Mouse (Mus musculus) intestine, postnatal 0 days (tissue): Measurements from ENCODE around the gene Cpne9. TPM values are rescaled to one million over a fixed set of nuclear protein-coding genes. Genes with fewer than 3 reads are reported as not detected.

ENCODE experiments used
- ATAC-seq: fragments of 200-750 bp; cut with Nextera tagmentation; 2 replicates; pipeline ENCODE4 v1.8.0; 2017; ENCODE audit warnings: mild to moderate bottlenecking, moderate TSS enrichment, moderate library complexity
- H3K27ac ChIP-seq: fragments of 300-500 bp; sonication (generic); 2 replicates; pipeline ENCODE4 v1.5.1; 2014; ENCODE audit warnings: mild to moderate bottlenecking, low read depth, low read length, moderate library complexity
- H3K27me3 ChIP-seq: fragments of 300-500 bp; sonication (generic); replicated peaks from 2 replicates; pipeline ENCODE4 v1.6.1; 2014; ENCODE audit warnings: low read length, mixed read lengths; ENCODE audit not compliant: control insufficient read depth, insufficient read depth
- H3K36me3 ChIP-seq: fragments of 300-500 bp; sonication (generic); 2 replicates; pipeline ENCODE4 v1.6.1; 2014; ENCODE audit warnings: mild to moderate bottlenecking, moderate library complexity; ENCODE audit not compliant: control insufficient read depth, insufficient read depth
- H3K4me1 ChIP-seq: fragments of 300-500 bp; sonication (generic); replicated peaks from 2 replicates; pipeline ENCODE4 v1.6.1; 2014; ENCODE audit warnings: antibody characterized with exemption, low read length, mixed read lengths; ENCODE audit not compliant: control insufficient read depth, insufficient read depth
- H3K4me2 ChIP-seq: fragments of 300-500 bp; sonication (generic); replicated peaks from 2 replicates; pipeline ENCODE4 v1.6.1; 2014; ENCODE audit warnings: low read depth, mild to moderate bottlenecking, moderate library complexity
- H3K4me3 ChIP-seq: fragments of 300-500 bp; sonication (generic); 2 replicates; pipeline ENCODE4 v1.5.1; 2014; ENCODE audit warnings: low read depth, low read length
- H3K9ac ChIP-seq: fragments of 300-500 bp; sonication (generic); 2 replicates; pipeline ENCODE4 v1.6.1; 2014; ENCODE audit warnings: mild to moderate bottlenecking, low read depth, low read length
- H3K9me3 ChIP-seq: fragments of 300-500 bp; sonication (generic); 2 replicates; pipeline ENCODE4 v1.6.1; 2016; ENCODE audit warnings: mixed run types; ENCODE audit not compliant: control insufficient read depth
- CTCF ChIP-seq: sonication (generic); IDR thresholded peaks from 2 replicates; pipeline ENCODE4 v1.5.1; 2016; ENCODE audit warnings: low read depth, mild to moderate bottlenecking, control low read depth, antibody characterized with exemption, moderate library complexity
- WGBS: fragments of 180-500 bp; shearing (Covaris S2); extraction: QIAGEN DNeasy Blood & Tissue Kit; methylation state at CpG from one replicate; pipeline ENCODE4 v1.1.7; 2014; 5-methylcytosine and 5-hydroxymethylcytosine counted together
- polyA plus RNA-seq: library from polyadenylated mRNA; unstranded; fragments of >200 nt; fragmentation: Nextera tagmentation; extraction: Ambion mirVana; gene quantifications from 2 replicates; pipeline ENCODE4 v1.2.1, GENCODE M21; 2015

The Cpne9 gene
- polyA plus RNA-seq, 1 experiment from 2014 or later, result not detected

DNA sequence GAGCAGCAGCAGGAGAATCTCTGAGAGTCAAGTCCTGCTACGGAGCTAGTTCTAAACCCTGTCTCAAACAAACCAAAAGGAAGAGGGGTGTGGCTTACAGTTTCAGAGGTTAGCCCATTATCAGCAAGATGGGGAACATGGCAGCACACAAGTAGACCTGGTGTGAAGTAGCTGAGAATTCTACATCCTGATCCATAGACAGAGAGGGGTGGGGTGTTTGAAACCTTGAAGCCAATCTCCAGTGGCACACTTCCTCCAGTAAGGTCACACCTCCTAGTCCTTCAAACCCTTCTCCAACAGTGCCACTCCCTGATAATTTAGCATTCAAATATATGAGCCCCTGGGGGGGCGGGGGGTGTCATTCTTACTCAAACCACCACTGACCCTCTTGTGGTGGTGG, 13.9 kb downstream of the Cpne9 start:
- no peak for ATAC-seq
- 79% methylated on average over 2 of the region's 2 CpGs for WGBS
- H3K36me3 ChIP-seq, result no peaks in the 10 kb centered on the region
- no peak overlapping the region for H3K4me3 ChIP-seq
- no peak overlapping the region for H3K4me2 ChIP-seq
- H3K27ac ChIP-seq, result no peak overlapping the region
- H3K27me3 ChIP-seq, result no peaks in the 10 kb centered on the region
- no peak for TF ChIP-seq CTCF
- no peaks in the 10 kb centered on the region for H3K4me1 ChIP-seq
- no peak overlapping the region for H3K9ac ChIP-seq
- H3K9me3 ChIP-seq, result no peaks in the 10 kb centered on the region

DNA sequence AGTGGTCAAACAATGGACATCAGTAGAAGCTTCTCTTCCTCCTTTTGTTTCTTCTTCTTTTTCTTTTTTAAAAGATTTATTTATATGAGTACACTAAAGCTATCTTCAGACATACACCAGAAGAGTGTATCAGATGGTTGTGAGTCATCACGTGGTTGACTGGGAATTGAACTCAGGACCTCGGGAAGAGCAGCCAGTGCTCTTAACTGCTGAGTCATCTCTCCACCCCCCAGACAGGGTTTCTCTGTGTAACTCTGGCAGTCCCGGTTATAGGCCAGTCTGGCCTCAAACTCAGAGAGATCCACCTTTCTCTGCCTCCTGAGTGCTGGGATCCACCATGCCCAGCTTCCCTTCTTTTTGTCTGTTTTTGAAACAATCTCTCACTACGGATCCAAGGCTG, 14.5 kb downstream of the Cpne9 start:
- no peaks in the 10 kb centered on the region for H3K9me3 ChIP-seq
- no peaks in the 10 kb centered on the region for H3K36me3 ChIP-seq
- TF ChIP-seq CTCF, result no peak
- H3K27ac ChIP-seq, result no peak overlapping the region
- H3K27me3 ChIP-seq, result no peaks in the 10 kb centered on the region
- H3K4me3 ChIP-seq, result no peak overlapping the region
- 55% methylated on average over 4 of the region's 4 CpGs for WGBS
- H3K9ac ChIP-seq, result no peak overlapping the region
- no peak for ATAC-seq
- H3K4me1 ChIP-seq, result no peaks in the 10 kb centered on the region
- H3K4me2 ChIP-seq, result no peak overlapping the region

DNA sequence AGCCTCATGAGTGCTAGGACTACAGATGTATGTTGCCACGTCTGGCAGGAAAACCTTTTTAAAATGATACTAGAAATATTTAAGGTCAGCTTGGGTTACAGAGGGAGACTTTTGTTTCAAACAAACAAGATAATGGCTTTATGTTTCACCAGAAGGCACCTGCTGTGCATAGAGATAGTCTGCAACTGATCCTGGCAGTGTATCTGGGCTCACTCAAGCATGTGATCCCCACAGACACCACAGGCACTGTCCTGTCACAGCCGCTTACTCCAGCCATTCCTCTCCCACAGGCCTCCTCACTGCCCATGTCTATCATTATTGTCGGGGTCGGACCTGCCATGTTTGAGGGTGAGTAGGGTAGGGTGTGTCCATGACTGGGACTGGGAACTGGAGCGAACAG, 19.2 kb downstream of the Cpne9 start:
- 84% methylated on average over 5 of the region's 5 CpGs for WGBS
- no peak overlapping the region for H3K4me2 ChIP-seq
- no peaks in the 10 kb centered on the region for H3K36me3 ChIP-seq
- no peak overlapping the region for H3K9ac ChIP-seq
- no peak overlapping the region for H3K4me3 ChIP-seq
- H3K9me3 ChIP-seq, result no peaks in the 10 kb centered on the region
- no peak overlapping the region for H3K27ac ChIP-seq
- no peak for ATAC-seq
- no peaks in the 10 kb centered on the region for H3K4me1 ChIP-seq
- TF ChIP-seq CTCF, result no peak
- H3K27me3 ChIP-seq, result no peaks in the 10 kb centered on the region

DNA sequence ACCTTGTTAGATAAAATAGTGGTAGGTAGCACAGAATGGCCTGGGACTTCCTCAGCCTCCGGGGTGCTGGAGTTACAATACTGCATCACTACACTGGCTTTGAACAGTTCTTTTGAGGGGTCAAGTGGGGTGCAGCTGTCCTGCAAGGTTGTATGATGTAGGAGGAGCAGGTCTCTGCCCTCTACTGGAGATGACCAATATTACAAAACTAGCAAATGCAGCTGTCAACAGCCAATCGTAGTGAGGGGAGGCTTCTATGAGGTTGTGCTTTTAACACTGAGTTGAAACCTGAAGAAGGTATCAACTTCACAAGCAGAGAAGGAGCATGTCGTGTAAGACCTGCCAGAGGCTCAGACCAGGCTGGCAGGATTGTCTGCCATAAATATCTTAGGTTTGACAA, 20.2 kb downstream of the Cpne9 start:
- Histone ChIP-seq H3K4me3 (no peak overlapping the region), H3K27ac (no peak overlapping the region), H3K4me1 (no peaks in the 10 kb centered on the region), H3K4me2 (no peak overlapping the region), H3K27me3 (no peaks in the 10 kb centered on the region), H3K9me3 (no peaks in the 10 kb centered on the region), H3K9ac (no peak overlapping the region), H3K36me3 (no peaks in the 10 kb centered on the region)
- no peak for ATAC-seq
- TF ChIP-seq CTCF, result peak; percentile 71
- WGBS, result 22% methylated on average over 3 of the region's 3 CpGs

DNA sequence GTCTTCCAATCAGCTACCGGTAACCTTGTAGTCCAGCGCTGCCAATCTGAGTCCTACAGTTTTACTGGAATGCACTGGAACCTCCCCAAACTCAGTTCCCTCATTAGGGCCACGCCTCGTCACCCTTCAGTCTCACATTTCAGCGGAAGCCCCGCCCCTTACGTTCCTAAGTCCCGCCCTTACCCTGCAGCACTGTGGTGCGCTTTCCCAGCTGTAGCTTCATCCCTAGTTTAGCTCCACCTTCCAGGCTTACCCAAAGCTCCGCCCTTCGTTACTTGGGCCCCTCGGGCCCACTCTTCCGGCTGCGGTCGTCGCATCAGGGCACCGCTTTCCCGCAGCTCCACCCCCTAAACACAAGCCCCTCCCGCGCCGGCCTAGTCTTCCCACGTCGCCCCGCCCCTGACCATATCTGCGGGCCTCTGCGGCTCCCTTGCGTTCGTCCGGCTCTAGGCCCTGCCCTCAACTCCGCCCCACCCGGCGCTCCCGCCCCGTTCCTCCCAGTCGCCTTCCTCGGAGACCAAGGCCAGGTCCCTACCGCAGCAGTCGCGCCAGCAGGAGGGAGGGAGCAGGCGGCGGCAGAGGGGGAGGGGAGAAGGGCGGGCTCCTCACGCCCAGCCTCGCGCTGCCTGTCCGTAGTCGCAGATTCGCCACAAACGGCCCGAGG, 24.3 kb downstream of the Cpne9 start:
- WGBS, result under 1% methylated on average over 50 of the region's 50 CpGs
- peak; percentile 21; the same call in 1 of the 2 replicates for TF ChIP-seq CTCF
- H3K36me3 ChIP-seq, result peaks cover 16% of the 10 kb centered on the region

DNA sequence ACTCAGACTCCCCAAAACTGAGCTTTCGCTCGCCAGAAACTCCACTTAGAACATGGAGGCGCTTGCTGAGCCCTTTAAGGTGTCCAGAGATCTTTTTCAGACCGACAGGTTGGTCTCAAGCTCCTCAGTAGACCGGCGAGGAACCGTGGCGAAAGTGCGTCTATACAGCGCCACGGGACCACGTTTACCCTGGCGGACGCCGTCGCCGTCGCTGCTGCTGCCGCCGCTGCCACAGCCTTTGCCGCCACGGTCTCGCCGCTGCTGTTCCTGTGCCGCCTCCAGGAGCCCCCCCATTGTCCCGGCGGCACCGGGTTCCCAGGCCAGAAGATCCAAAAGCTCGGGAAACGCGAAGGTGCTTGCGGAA, 24.9 kb downstream of the Cpne9 start, which contains the start of gene Brpf1:
Gene Brpf1 (plus strand): TSS at position 152 of the 364 bp plus-strand sequence.
- H3K4me3 ChIP-seq, result peak within 1 kb of the TSS; percentile 68
- H3K36me3 ChIP-seq, result peaks cover 16% of the 10 kb centered on the region
- under 1% methylated on average over 32 of the region's 32 CpGs for WGBS
- TF ChIP-seq CTCF, result no peak; the same call in 1 of the 2 replicates
- H3K9ac ChIP-seq, result peak within 1 kb of the TSS; percentile 90
- H3K9me3 ChIP-seq, result no peaks in the 10 kb centered on the region
- peak; percentile 62 for ATAC-seq
- peak within 1 kb of the TSS; percentile 79 for H3K4me2 ChIP-seq
- H3K27ac ChIP-seq, result peak within 1 kb of the TSS; percentile 99
- no peaks in the 10 kb centered on the region for H3K27me3 ChIP-seq
- H3K4me1 ChIP-seq, result 0 out of 2 replicates have a peak, but pooled peaks cover 3% of the 10 kb centered on the region

More for the DNA sequence above, 24.3 kb downstream of the Cpne9 start:
- Histone ChIP-seq H3K4me2 (peak overlapping the region; percentile 79), H3K27ac (peak overlapping the region; percentile 99), H3K9me3 (no peaks in the 10 kb centered on the region), H3K27me3 (no peaks in the 10 kb centered on the region), H3K9ac (peak overlapping the region; percentile 90), H3K4me3 (peak overlapping the region; percentile 68), H3K4me1 (0 out of 2 replicates have a peak, but pooled peaks cover 3% of the 10 kb centered on the region)
- ATAC-seq, result peak; percentile 98
